Mouse (Mus musculus) brown adipose tissue, adult 24 weeks (tissue): ENCODE data around the gene Gm17949. TPM values are rescaled to one million over a fixed set of nuclear protein-coding genes. Genes with fewer than 3 reads are reported as not detected.

Experiments used
- H3K27ac ChIP-seq: fragments of 200-500 bp; replicated peaks from 2 replicates; pipeline ENCODE4 v1.5.1; 2012; ENCODE audit warnings: low read depth, mild to moderate bottlenecking, low read length
- H3K4me1 ChIP-seq: fragments of 200-500 bp; 2 replicates; pipeline ENCODE4 v1.6.1; 2012; ENCODE audit warnings: low read length, mixed read lengths; ENCODE audit not compliant: control insufficient read depth, insufficient read depth, insufficient read length
- H3K4me3 ChIP-seq: fragments of 200-500 bp; 2 replicates; pipeline ENCODE4 v1.5.1; 2012; ENCODE audit warnings: low read depth, mild to moderate bottlenecking, low read length, moderate library complexity; ENCODE audit not compliant: insufficient read depth
- polyA plus RNA-seq: library from polyadenylated mRNA; stranded (reverse); fragments of >200 nt; gene quantifications from 2 replicates; pipeline ENCODE4 v1.2.4, GENCODE M21; 2012; ENCODE audit not compliant: missing spikeins, insufficient read depth, insufficient read length

Gene Gm17949
- polyA plus RNA-seq, 1 experiment, result not detected

GRCm38 (mm10) chr17:56985656-56986055 lies 25.6 kb upstream of the Gm17949 start:
- no peaks in the 10 kb centered on the region for H3K4me1 ChIP-seq
- H3K27ac ChIP-seq, result no peak overlapping the region
- no peak overlapping the region for H3K4me3 ChIP-seq

GRCm38 (mm10) chr17:56986105-56986805 lies 25.0 kb upstream of the Gm17949 start:
- Histone ChIP-seq H3K4me1 (0 out of 2 replicates have a peak, but pooled peaks cover 5% of the 10 kb centered on the region), H3K27ac (no peak overlapping the region)

GRCm38 (mm10) chr17:56988441-56988840 lies 22.8 kb upstream of the Gm17949 start:
- no peak overlapping the region for H3K27ac ChIP-seq
- H3K4me1 ChIP-seq, result 0 out of 2 replicates have a peak, but pooled peaks cover 5% of the 10 kb centered on the region
- no peak overlapping the region for H3K4me3 ChIP-seq

More at GRCm38 (mm10) chr17:56986105-56986805, 25.0 kb upstream of the Gm17949 start:
- no peak overlapping the region for H3K4me3 ChIP-seq

GRCm38 (mm10) chr17:56988921-56989430 lies 22.3 kb upstream of the Gm17949 start:
- Histone ChIP-seq H3K4me3 (no peak overlapping the region), H3K27ac (no peak overlapping the region), H3K4me1 (0 out of 2 replicates have a peak, but pooled peaks cover 5% of the 10 kb centered on the region)

GRCm38 (mm10) chr17:56989467-56990114 lies 21.7 kb upstream of the Gm17949 start:
- H3K27ac ChIP-seq, result peak overlapping the region; percentile 34; the same call in 1 of the 2 replicates
- 0 out of 2 replicates have a peak, but pooled peaks cover 5% of the 10 kb centered on the region for H3K4me1 ChIP-seq
- H3K4me3 ChIP-seq, result peak overlapping the region; percentile 77

- Histone ChIP-seq H3K4me3 (peak within 1 kb of the TSS; percentile 87), H3K4me1 (0 out of 2 replicates have a peak, but pooled peaks cover 5% of the 10 kb centered on the region)
These were observed 21.0 kb upstream of the Gm17949 start, which contains the start of gene Clpp for GRCm38 (mm10) chr17:56990115-56990746. TSS of gene Clpp (plus strand) at chr17:56990305.

GRCm38 (mm10) chr17:56990966-56991365 lies 20.3 kb upstream of the Gm17949 start:
- peak overlapping the region; percentile 87 for H3K4me3 ChIP-seq
- 0 out of 2 replicates have a peak, but pooled peaks cover 5% of the 10 kb centered on the region for H3K4me1 ChIP-seq
- no peak overlapping the region for H3K27ac ChIP-seq

More at GRCm38 (mm10) chr17:56990115-56990746, 21.0 kb upstream of the Gm17949 start, which contains the start of gene Clpp:
- peak within 1 kb of the TSS; percentile 77 for H3K27ac ChIP-seq

- Histone ChIP-seq H3K4me3 (no peak overlapping the region), H3K4me1 (0 out of 2 replicates have a peak, but pooled peaks cover 5% of the 10 kb centered on the region), H3K27ac (no peak overlapping the region)
These were observed 16.2 kb upstream of the Gm17949 start for GRCm38 (mm10) chr17:56995046-56995445.

GRCm38 (mm10) chr17:56996506-56996905 lies 14.8 kb upstream of the Gm17949 start:
- Histone ChIP-seq H3K4me3 (no peak overlapping the region), H3K27ac (peak overlapping the region; percentile 7; the same call in 1 of the 2 replicates), H3K4me1 (no peaks in the 10 kb centered on the region)

- Histone ChIP-seq H3K4me1 (no peaks in the 10 kb centered on the region), H3K27ac (peak within 1 kb of the TSS; percentile 7; the same call in 1 of the 2 replicates), H3K4me3 (peak within 1 kb of the TSS; percentile 81)
These were observed 14.1 kb upstream of the Gm17949 start, which contains the start of gene Alkbh7 for GRCm38 (mm10) chr17:56997029-56997667. TSS of gene Alkbh7 (plus strand) at chr17:56997339.

GRCm38 (mm10) chr17:56999414-56999813 lies 11.9 kb upstream of the Gm17949 start:
- Histone ChIP-seq H3K4me1 (no peaks in the 10 kb centered on the region), H3K4me3 (no peak overlapping the region), H3K27ac (no peak overlapping the region)

- H3K4me3 ChIP-seq, result no peak within 1 kb of the TSS
- no peak within 1 kb of the TSS for H3K27ac ChIP-seq
- H3K4me1 ChIP-seq, result no peaks in the 10 kb centered on the region
These were observed 11.2 kb upstream of the Gm17949 start, which contains the start of gene Pspn for GRCm38 (mm10) chr17:56999968-57000609. TSS of gene Pspn (minus strand) at chr17:57000018.

GRCm38 (mm10) chr17:57001228-57001627 lies 10.0 kb upstream of the Gm17949 start:
- Histone ChIP-seq H3K4me1 (no peaks in the 10 kb centered on the region), H3K27ac (no peak overlapping the region), H3K4me3 (no peak overlapping the region)

- H3K4me1 ChIP-seq, result no peaks in the 10 kb centered on the region
- no peak overlapping the region for H3K27ac ChIP-seq
- no peak overlapping the region for H3K4me3 ChIP-seq
These were observed 7.3 kb upstream of the Gm17949 start for GRCm38 (mm10) chr17:57003994-57004393.
